Mouse (Mus musculus): ENCODE results near the gene Rnf187. TPM values are rescaled to one million over a fixed set of nuclear protein-coding genes. Genes with fewer than 3 reads are reported as not detected.

Rnf187 gene
- total and polyA plus RNA-seq, 3 experiments = 280 to 3,830 (median 337) TPM

GRCm38 (mm10) chr11:58955143-58955867, 16.6 kb upstream of the Rnf187 start:
- no peaks in the 10 kb centered on the region for H3K9me3 ChIP-seq (replicated peaks; ENCODE audit: insufficient read depth, low read length)
- H3K4me3 ChIP-seq (ENCODE audit: control insufficient read depth in 1 of 2, insufficient read depth in 1 of 2, low read depth in 2 of 2, low read length in 2 of 2) = peak overlapping the region; percentile 37 to 74
- H3K36me3 ChIP-seq (ENCODE audit: control insufficient read depth in 1 of 2, insufficient read depth in 2 of 2, low read length in 2 of 2) = peaks cover 0 to 14% of the 10 kb centered on the region in 2 experiments; a peak in 2 of 4 replicates
- H3K27ac ChIP-seq (ENCODE audit: control insufficient read depth, low read depth, low read length) = peak overlapping the region; percentile 92
- peak; percentile 81 for DNase-seq (ENCODE audit: low read depth, low spot score)
- peaks cover 0 to 3% of the 10 kb centered on the region in 2 experiments; a peak in 2 of 4 replicates for H3K27me3 ChIP-seq (ENCODE audit: control insufficient read depth in 1 of 2, insufficient read depth in 2 of 2, low read length in 2 of 2)
- TF ChIP-seq EP300 (IDR thresholded peaks at IDR 0.05; ENCODE audit: low read depth in 1 of 2, low read length in 2 of 2) = no peak
- no peak for TF ChIP-seq CHD2 (IDR thresholded peaks at IDR 0.05; ENCODE audit: low read length)
- TF ChIP-seq CHD1 (IDR thresholded peaks at IDR 0.05; ENCODE audit: low read depth, low read length) = peak; percentile 89
- TF ChIP-seq POLR2A (IDR thresholded peaks at IDR 0.05; ENCODE audit: control insufficient read depth in 1 of 2, insufficient read depth in 1 of 2, low read depth in 1 of 2, low read length in 2 of 2, poor library complexity in 1 of 2) = peak in 1 of 2 experiments; percentile 71; a peak in 2 of 4 replicates
- 0 out of 2 replicates have a peak, but pooled peaks have one; percentile 7 for TF ChIP-seq NELFE (IDR thresholded peaks at IDR 0.05; ENCODE audit: low read depth, low read length)
- TF ChIP-seq SMC3 (IDR thresholded peaks at IDR 0.05; ENCODE audit: low read depth, low read length) = 0 out of 2 replicates have a peak, but pooled peaks have one; percentile 10
- peak; percentile 9; the same call in 1 of the 2 replicates for TF ChIP-seq MXI1 (IDR thresholded peaks at IDR 0.05; ENCODE audit: low read depth, low read length)
- no peak for TF ChIP-seq TAL1 (IDR thresholded peaks at IDR 0.05; ENCODE audit: low read length)
- TF ChIP-seq ELF1 (IDR thresholded peaks at IDR 0.05; ENCODE audit: low read depth, low read length) = no peak
- peaks cover 5 to 16% of the 10 kb centered on the region in 2 experiments; a peak in 3 of 4 replicates for H3K4me1 ChIP-seq (ENCODE audit: control insufficient read depth in 1 of 2, insufficient read depth in 2 of 2, low read length in 2 of 2)
- H3K79me2 ChIP-seq (ENCODE audit: control insufficient read depth, insufficient read depth, low read length, poor library complexity) = peaks cover 11% of the 10 kb centered on the region
- H3K9ac ChIP-seq (ENCODE audit: control insufficient read depth, low read depth, low read length, poor library complexity, severe bottlenecking) = peak overlapping the region; percentile 82

- Histone ChIP-seq H3K9me3 (replicated peaks; ENCODE audit: insufficient read depth, low read length) (no peaks in the 10 kb centered on the region), H3K27ac (ENCODE audit: control insufficient read depth, low read depth, low read length) (peak within 1 kb of the TSS; percentile 92), H3K9ac (ENCODE audit: control insufficient read depth, low read depth, low read length, poor library complexity, severe bottlenecking) (peak within 1 kb of the TSS; percentile 83), H3K4me3 (ENCODE audit: control insufficient read depth in 1 of 2, insufficient read depth in 1 of 2, low read depth in 2 of 2, low read length in 2 of 2) (peak within 1 kb of the TSS; percentile 63 to 74), H3K4me1 (ENCODE audit: control insufficient read depth in 1 of 2, insufficient read depth in 2 of 2, low read length in 2 of 2) (peaks cover 5 to 16% of the 10 kb centered on the region in 2 experiments; a peak in 3 of 4 replicates), H3K79me2 (ENCODE audit: control insufficient read depth, insufficient read depth, low read length, poor library complexity) (peaks cover 11% of the 10 kb centered on the region), H3K36me3 (ENCODE audit: control insufficient read depth in 1 of 2, insufficient read depth in 2 of 2, low read length in 2 of 2) (peaks cover 0 to 14% of the 10 kb centered on the region in 2 experiments; a peak in 2 of 4 replicates), H3K27me3 (ENCODE audit: control insufficient read depth in 1 of 2, insufficient read depth in 2 of 2, low read length in 2 of 2) (peaks cover 0 to 3% of the 10 kb centered on the region in 2 experiments; a peak in 2 of 4 replicates)
- peak; percentile 100 for DNase-seq (ENCODE audit: low read depth, low spot score)
- peak; percentile 99 for TF ChIP-seq TBP (IDR thresholded peaks at IDR 0.05; ENCODE audit: low read depth, low read length)
- peak; percentile 9 to 36 (median 32); a peak in 4 of 6 replicates for TF ChIP-seq CTCF (IDR thresholded peaks at IDR 0.05 in 2 of 3, conservative IDR thresholded peaks at IDR 0.05 in 1 of 3; ENCODE audit: control insufficient read depth in 1 of 3, insufficient read depth in 1 of 3, low read depth in 2 of 3, low read length in 3 of 3, poor library complexity in 1 of 3, severe bottlenecking in 1 of 3)
- TF ChIP-seq HCFC1 (IDR thresholded peaks at IDR 0.05; ENCODE audit: low read depth, low read length) = peak; percentile 82
- TF ChIP-seq ELF1 (IDR thresholded peaks at IDR 0.05; ENCODE audit: low read depth, low read length) = peak; percentile 39; the same call in 1 of the 2 replicates
- no peak for TF ChIP-seq MAZ (IDR thresholded peaks at IDR 0.05; ENCODE audit: low read depth, low read length)
- TF ChIP-seq POLR2AphosphoS5 (IDR thresholded peaks at IDR 0.05; ENCODE audit: borderline replicate concordance, low read depth, low read length) = peak; percentile 98
- peak; percentile 100 for TF ChIP-seq POLR2AphosphoS2 (IDR thresholded peaks at IDR 0.05; ENCODE audit: low read length)
- TF ChIP-seq JUND (IDR thresholded peaks at IDR 0.05; ENCODE audit: low read depth, low read length) = peak; percentile 91; the same call in 1 of the 2 replicates
- TF ChIP-seq ZMIZ1 (IDR thresholded peaks at IDR 0.05; ENCODE audit: low read depth, low read length) = peak; percentile 100
- peak; percentile 50; the same call in 1 of the 2 replicates for TF ChIP-seq GATA1 (IDR thresholded peaks at IDR 0.05; ENCODE audit: low read depth, low read length)
- no peak for TF ChIP-seq RAD21 (IDR thresholded peaks at IDR 0.05; ENCODE audit: low read depth, low read length)
- peak; percentile 88 for TF ChIP-seq MEF2A (IDR thresholded peaks at IDR 0.05; ENCODE audit: extremely low read depth, insufficient replicate concordance, low read depth, low read length, poor library complexity, severe bottlenecking)
- no peak for TF ChIP-seq NRF1 (IDR thresholded peaks at IDR 0.05; ENCODE audit: insufficient read depth, low read depth, low read length, poor library complexity, severe bottlenecking)
- peak; percentile 75; the same call in 1 of the 2 replicates for TF ChIP-seq ETS1 (IDR thresholded peaks at IDR 0.05; ENCODE audit: low read depth, low read length)
- peak; percentile 79; the same call in 1 of the 2 replicates for TF ChIP-seq MXI1 (IDR thresholded peaks at IDR 0.05; ENCODE audit: low read depth, low read length)
- peak; percentile 97 for TF ChIP-seq SIN3A (IDR thresholded peaks at IDR 0.05; ENCODE audit: low read length)
- TF ChIP-seq GABPA (IDR thresholded peaks at IDR 0.05; ENCODE audit: low read depth, low read length) = no peak
- TF ChIP-seq E2F4 (IDR thresholded peaks at IDR 0.05; ENCODE audit: borderline replicate concordance, low read depth, low read length) = no peak
- peak; percentile 75 for TF ChIP-seq USF1 (IDR thresholded peaks at IDR 0.05; ENCODE audit: low read depth, low read length)
- TF ChIP-seq SMC3 (IDR thresholded peaks at IDR 0.05; ENCODE audit: low read depth, low read length) = no peak; the same call in 1 of the 2 replicates
- TF ChIP-seq EP300 (IDR thresholded peaks at IDR 0.05; ENCODE audit: low read depth in 1 of 2, low read length in 2 of 2) = peak in 1 of 2 experiments; percentile 30; a peak in 1 of 4 replicates
- TF ChIP-seq NELFE (IDR thresholded peaks at IDR 0.05; ENCODE audit: low read depth, low read length) = peak; percentile 100
- peak; percentile 96 to 99 for TF ChIP-seq POLR2A (IDR thresholded peaks at IDR 0.05; ENCODE audit: control insufficient read depth in 1 of 2, insufficient read depth in 1 of 2, low read depth in 1 of 2, low read length in 2 of 2, poor library complexity in 1 of 2)
Observed at GRCm38 (mm10) chr11:58954420-58955142, 15.9 kb upstream of the Rnf187 start, which contains the start of the genes Hist3h2a and Trim17. Gene Hist3h2a (plus strand): TSS chr11:58954685. Gene Trim17 (plus strand): TSS chr11:58954685.

Measured in MEL (cell line).